Mouse (Mus musculus) adipose tissue, adult 10 weeks (tissue): Measurements from ENCODE around the gene Hmgcs1. TPM values are rescaled to one million over a fixed set of nuclear protein-coding genes. Genes with fewer than 3 reads are reported as not detected.

ENCODE experiments used
- polyA plus RNA-seq: library from polyadenylated mRNA; stranded (reverse); fragments of 350-450 nt; fragmentation: Illumina TruSeq; extraction: RNeasy Lipid Tissue Mini Kit (QIAGEN cat#74804); gene quantifications from one replicate; pipeline ENCODE4 v1.2.3, GENCODE M21; 2014; ENCODE audit warnings: low read depth, low replicate concordance

Gene Hmgcs1
- polyA plus RNA-seq = 110 TPM

DNA sequence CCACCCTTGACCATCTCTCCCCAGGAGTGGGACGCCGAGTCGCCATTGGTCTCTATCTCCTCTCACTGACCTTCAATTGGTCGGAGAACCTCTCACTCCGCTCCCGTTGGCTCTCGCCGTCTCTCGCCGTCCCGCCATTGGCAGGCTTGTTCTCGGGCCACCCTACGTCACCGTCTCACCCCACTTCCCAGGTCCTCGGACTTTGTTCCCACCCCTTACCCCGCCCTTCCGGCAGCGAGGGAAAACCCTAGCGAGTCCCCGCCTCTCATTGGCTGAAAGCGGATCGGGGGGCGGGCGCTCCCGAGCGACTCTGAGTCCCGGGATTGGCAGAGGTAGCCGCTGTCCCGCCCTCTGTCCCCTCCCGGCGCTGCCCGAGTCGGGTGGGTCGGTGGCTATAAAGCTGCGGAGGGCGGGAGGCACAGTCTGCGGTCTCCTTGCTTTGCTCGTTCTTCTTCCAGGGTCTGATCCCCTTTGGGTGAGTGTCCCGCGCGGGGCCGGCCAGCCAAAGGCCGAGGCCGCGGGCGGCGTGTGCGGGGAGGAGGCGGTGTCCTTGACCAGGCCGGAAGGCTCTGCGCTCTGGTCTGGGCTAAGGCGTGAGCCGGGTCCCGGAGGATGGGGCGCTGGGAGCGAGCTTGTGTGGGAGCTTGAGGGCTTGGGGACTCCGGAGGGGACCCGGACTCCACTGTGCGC lies at the start of gene Hmgcs1:
TSS of gene Hmgcs1 (plus strand) at position 341 of the 690 bp plus-strand sequence.

DNA sequence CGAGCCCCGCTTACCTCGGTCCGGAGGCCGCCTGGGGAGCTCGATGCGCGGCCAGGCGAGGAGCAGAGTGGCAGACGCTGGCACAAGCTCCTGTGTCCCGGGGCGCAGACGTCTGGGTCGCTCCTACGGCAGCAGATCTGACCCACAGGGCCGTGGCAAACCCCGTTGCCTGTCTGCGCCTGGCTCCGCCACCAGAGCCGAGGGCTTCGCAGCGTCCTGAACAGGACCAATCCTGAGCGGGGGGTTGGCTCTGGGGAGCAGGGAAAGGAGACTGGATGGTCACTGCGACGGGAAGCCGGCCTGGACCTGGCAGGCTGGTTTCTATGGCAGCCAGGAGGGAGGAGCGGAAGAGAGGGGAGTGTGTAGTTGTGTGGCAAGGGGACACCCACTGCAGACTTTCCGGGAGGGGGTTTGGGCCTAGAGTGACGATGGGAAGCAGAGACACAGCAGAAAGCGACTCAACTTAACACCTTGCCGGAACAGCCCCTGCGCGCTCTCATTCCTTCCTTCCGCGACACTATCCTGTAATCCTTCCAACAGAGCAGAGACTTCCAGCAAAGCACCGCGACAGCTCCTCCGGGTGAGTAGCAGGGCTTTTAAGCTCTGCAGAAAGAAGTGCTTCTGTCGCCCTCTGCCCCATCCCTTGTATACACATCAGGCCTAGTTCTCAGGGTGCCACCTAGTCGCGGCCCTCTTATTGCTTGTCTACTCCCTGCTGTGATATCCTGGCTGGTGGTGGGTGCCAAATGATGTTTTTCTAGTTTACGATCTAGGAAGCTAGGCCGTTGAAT lies 65.7 kb downstream of the Hmgcs1 start, which contains the start of gene Nim1k:
TSS of gene Nim1k (minus strand) at position 202 of the 791 bp plus-strand sequence.

Other genes starting within 250 kb of the Hmgcs1 start
- gene 4833420G17Rik, start 227.6 kb upstream of the Hmgcs1 start, polyA plus RNA-seq = 30.1 TPM
- 25.7 TPM for gene Tmem267, start 202.3 kb upstream of the Hmgcs1 start, polyA plus RNA-seq
- gene 3110070M22Rik, start 202.0 kb upstream of the Hmgcs1 start, polyA plus RNA-seq = 3.9 TPM
- 4.6 TPM for gene Ccl28, start 66.6 kb upstream of the Hmgcs1 start, polyA plus RNA-seq
- gene Nim1k, start 65.5 kb downstream of the Hmgcs1 start, polyA plus RNA-seq = 1.0 TPM
- gene Zfp131, start 100.5 kb downstream of the Hmgcs1 start, polyA plus RNA-seq = 20.2 TPM
- not detected for gene AF067063, start 139.8 kb downstream of the Hmgcs1 start, polyA plus RNA-seq
- gene D13Ertd608e, start 145.6 kb downstream of the Hmgcs1 start, polyA plus RNA-seq = not detected
- not detected for gene Tcstv1, start 204.4 kb downstream of the Hmgcs1 start, polyA plus RNA-seq
- gene Gm21761, start 238.9 kb downstream of the Hmgcs1 start, polyA plus RNA-seq = not detected